Mouse (Mus musculus) heart, postnatal 25 days (tissue): ENCODE measurements around the gene Eif3j1. TPM values are rescaled to one million over a fixed set of nuclear protein-coding genes. Genes with fewer than 3 reads are reported as not detected.
"Not testable (repeated sequence)": the region's sequence is repeated elsewhere in the genome, so short reads cannot be mapped to it uniquely, and the experiment has no call there.

ENCODE experiments used
- DNase-seq: peaks from one replicate; pipeline ENCODE4 v3.0.0; 2022; ENCODE audit warnings: low spot score
- intact Hi-C: fragments of 180-260 bp; cut with DNase I; formaldehyde crosslinking; loops from one replicate; pipeline ENCODE4 v1.15.1; 2025
- total RNA-seq, 2 experiments: library from RNA; stranded (reverse); gene quantifications; 2 replicates each; pipeline ENCODE4 v1.2.3; 2021

Eif3j1 gene
- 10 to 100 TPM; 20.0 to 21.4 TPM for total RNA-seq

DNA sequence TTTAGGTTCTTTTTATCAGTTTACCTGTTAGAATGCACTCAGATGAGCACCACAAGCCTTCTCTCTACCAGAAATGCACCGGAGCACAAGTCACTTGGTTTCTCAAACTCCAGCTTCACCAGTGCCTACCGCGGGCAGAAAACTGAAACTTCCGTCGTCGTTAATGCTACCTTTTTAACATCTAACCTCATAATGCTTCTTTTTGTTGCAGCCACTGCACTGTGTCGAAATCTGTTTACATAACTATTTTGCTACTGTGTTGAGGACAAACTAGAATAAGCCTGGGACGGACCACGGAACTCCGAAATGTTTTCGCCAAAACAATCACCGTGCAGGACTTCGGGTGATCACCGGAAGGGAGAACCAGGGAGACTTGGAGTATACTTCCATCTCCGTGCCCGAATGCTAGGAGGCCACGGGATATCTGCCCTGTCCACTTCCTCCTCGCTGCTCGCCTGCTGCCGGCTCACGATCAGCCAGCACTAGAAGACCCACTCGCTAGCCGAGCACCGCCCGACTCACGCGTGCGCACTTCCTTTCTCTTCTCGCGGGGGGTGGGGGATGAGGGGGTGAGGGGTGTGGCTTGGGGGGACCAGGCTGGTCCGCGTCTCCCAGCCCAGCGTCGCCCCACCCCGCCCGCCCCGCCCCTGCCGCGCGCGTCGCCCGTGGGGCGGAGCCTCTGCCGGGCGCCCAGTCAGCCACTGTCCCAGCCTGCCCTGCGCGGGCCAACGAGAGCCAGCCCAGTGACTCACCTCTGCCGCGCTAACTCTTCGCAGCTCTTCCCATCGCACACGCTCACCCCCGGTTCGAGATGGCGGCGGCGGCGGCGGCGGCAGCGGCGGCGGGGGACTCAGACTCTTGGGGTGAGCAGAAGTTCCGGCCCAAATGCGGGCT, at the start of gene Eif3j1:
Gene Eif3j1, plus strand, starts transcription at position 685 of the 894 bp plus-strand sequence.
- peak; percentile 82 for DNase-seq
- intact Hi-C loops, result loop anchor here (2.0 kb wide), 1 partner anchor 71 kb away; the partner anchor contains the start of genes Ctdspl2 and Mageb3

DNA sequence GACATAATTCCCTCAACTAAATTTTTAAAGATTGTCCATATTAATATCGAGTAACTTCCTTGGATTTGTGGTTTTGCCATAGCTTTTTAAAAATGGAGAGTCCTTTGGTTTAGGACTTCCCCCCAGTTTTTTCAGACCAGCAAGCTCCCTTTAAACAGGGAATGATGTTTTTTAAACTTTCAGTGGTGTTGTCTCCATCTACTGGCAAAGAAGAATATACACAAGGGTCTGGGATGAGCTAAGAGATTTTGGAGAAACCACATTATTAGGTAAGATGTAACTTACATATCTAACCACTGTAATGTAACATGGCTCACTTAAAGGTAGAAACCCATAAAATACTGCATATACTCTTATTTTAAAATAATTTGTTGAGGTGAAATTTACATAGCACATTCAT, 32.6 kb upstream of the Eif3j1 start:
- intact Hi-C loops, result no loop called here
- DNase-seq, result no peak

DNA sequence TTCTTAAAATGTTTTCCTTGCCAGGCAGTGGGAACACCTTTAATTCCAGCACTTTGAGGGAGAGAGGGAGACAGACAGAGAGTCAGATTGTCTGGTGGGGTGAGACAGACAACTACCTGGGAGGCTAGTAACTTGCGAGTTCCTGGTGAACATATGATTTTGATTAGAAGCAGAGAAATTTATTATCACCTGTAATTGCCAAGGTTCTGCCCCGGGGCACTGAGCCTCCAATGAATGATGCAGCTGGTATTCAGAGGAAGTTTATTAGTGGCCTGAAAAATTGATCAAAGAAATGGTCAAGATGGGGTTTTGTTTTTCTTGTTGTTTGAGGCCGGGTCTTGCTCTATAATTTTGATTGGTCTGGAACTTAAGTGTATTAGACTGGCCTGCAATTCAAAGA, 19.5 kb upstream of the Eif3j1 start:
- intact Hi-C loops, result no loop called here
- no peak for DNase-seq

DNA sequence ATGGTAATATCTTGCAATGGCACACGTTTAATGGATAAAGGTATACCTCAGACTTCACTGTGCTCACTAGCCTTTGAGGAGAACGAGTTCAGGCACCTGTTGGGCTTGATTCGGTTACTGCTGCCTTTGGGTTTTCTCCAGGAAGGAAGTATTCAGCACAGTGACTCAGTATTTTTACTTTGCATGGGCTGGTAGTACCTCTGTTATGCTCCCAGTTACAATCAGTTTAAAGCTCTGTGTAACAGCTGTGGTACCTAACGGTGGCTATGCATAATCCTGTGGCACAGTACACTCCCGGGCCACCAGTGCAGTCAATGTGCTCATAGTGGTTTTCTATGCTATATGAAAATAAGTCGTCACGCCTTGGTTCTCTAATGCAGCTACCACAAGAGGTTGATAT, 16.9 kb upstream of the Eif3j1 start:
- intact Hi-C loops, result no loop called here
- no peak for DNase-seq

DNA sequence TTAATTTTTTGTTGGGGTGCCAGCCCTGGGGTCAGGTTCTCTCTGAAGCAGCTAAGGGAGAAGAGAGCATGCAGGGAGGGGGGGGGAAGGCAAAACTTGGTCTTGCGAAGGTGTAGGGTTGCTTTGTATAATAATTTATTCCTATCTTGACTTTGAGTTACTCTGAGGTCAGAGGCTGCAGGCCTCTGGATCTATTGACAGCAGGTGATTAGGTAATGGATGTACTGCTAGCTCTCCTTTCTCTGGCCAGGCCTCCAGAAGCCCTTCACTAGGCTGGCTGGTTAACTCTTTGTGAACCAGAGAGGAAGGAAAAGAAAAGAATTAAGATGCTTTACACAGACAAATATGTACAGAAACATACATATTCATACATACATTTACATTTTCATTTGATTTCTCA, 9.6 kb upstream of the Eif3j1 start:
- no peak for DNase-seq
- intact Hi-C loops, result no loop called here

DNA sequence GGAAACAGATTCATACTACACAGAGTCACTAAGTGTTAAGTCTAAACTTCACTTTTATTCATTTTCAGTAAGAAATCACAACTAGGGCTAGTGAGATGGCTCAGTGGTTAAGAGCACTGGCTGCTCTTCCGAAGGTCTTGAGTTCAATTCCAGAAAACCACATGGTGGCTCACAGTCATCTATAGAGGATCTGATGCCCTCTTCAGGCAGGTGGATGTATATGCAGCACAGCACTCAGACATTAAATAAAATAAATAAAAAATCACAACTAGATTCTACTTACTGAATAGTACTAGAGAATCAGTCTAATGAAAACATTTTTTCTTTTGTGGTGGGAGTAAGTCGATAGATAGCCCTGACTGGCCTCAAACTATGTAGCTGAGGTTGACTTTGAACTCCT, 6.1 kb upstream of the Eif3j1 start:
- no peak for DNase-seq
- intact Hi-C loops, result no loop called here

DNA sequence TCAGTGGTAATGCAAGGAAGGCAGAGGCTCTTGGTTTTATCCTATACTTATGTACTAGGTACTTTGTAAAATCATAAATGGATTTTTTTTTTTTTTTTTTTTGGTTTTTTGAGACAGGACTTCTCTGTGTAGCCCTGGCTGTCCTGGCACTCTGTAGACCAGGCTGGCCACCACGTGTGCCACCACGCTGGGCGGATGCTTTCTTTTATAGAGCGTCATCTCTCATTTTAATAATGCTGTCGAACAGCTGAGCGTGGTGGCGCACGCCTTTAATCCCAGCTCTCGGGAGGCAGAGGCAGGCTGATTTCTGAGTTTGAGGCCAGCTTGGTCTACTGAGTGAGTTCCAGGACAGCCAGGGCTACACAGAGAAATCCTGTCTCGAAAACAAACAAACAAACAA, 1.3 kb upstream of the Eif3j1 start:
- intact Hi-C loops, DNase-seq: not testable (repeated sequence)

DNA sequence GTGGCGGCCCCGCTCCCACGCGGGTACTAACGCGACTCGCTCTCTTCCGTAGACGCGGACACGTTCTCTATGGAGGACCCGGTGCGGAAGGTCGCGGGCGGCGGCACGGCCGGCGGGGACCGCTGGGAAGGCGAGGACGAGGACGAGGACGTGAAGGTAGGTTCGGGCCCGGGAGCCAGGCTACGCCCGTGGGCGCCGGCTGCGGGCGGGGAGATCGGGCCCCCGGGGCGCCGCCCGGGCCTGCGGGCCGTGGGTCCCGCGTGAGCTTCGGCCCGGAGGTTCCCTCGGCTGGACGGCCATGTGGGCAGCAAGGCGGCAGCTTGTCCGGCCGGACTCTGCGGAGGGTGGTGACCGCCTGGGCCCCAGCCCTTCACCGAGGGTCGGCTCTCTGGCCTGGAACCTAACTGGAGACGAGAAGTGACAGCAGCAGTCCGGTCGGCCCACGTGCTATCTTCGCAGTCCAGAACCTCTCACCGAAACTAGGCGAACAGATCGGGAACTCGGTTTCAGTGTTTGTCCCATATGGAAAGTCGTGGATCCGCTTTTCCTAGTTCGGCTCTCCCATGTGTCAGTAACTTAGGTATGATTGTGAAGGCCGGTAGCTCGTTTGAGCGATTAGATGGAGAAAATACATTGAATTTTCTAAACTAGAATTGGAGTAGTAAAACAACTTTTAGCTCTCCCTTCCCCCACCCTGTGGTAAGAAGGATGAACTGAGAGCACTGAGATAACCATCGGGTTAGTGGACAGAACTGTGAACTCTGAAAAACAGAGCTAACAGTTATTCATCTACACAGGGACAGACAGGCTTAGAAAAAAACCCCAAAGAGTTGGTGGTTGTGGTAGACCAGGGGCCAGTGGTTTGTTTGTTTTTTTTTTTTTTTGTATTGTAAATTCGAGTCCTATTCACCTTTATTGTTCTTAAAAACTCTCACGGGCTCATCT, 682 bp downstream of the Eif3j1 start:
- intact Hi-C loops, result loop anchor here (2.0 kb wide), 1 partner anchor 72 kb away; the partner anchor contains the start of genes Ctdspl2 and Mageb3
- no peak for DNase-seq

DNA sequence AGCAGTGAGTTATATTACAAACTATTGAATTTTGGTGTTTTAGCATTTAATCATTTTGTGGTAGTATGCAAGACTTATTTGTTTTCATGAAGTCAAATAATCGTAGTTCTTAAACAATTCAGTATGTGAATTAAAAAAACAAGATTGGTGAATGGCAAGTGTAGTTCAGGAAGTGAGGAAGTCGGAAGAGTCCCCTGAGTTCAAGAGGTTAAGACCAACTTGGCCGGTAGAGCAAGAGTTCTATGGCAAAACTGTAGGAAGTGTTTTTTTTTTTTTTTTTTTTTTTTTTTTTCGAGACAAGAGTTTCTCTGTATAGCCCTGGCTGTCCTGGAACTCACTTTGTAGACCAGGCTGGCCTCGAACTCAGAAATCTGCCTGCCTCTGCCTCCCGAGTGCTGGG, 3.6 kb downstream of the Eif3j1 start:
- intact Hi-C loops, result no loop called here
- DNase-seq, result no peak

DNA sequence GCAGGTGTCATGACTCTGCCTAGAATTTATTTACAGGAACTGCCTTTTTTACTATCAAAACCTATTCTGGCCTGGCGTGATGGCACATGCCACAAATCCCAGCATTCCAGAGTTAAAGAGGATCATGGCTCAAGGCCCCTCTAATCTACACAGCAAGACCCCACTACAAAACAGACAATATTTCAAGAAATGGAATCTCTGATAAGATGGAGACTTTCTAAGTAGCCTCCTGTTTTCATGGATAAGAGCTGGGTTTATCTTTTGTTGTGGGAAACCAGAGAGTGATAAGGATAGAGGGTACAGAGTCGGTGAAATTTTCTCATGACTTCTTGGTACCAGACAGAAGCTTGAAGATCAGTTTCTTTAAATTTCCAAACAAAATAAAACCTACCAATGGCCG, 7.7 kb downstream of the Eif3j1 start:
- intact Hi-C loops, result no loop called here
- no peak for DNase-seq

DNA sequence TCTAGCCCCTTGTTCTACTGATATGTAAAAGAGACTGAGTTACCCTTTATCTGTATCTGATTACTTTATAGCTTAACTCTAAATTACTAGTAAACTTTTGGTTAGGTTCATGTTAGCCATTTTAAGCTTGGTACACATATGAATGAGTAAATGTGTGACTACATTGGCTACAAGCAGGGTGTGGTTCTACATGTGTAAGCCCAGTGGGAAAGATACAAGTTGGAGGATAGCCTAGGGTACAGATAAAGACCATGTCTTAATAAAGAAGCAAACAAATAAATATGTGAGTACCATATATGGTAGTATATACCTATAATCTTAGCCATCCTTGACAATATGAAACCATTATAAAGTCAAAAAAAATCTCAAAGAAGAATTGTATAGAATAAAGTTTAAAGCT, 15.6 kb downstream of the Eif3j1 start:
- intact Hi-C loops, result no loop called here
- no peak for DNase-seq

DNA sequence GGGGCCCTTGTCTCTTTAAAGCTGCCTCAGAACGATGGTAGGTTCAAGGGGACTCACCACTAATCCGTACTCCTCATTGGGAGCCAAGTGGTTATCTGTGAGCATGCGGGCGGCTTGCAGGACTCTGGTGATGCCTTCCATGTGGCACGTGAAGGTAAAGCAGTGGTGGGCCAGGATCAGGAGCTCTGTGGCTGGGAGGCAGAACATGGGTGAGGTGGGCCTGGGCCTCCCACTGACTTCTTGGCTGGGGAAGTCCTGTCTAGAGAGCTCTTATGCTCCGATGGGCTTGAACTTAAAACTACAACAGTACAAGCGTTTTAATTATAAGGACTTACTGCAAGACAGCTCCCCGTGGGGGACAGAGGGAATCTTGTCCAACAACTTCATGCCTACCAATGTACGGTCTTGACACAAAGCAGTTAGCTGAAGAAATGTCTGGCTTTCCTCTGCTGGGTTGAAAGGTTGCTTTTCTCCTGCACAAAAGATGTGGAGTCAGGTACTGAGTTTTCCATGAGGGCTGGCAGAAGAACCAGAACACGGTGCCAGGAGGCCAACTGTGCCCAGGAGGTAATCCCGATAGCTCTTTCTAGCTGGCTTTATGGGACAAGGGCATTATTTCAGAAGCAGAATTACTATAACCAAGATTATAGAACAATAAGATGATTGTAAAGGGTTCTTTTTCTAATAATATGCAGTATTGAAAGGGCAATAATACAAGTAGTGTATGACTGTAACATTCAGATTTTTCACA, 31.2 kb downstream of the Eif3j1 start:
- intact Hi-C loops, result no loop called here

DNA sequence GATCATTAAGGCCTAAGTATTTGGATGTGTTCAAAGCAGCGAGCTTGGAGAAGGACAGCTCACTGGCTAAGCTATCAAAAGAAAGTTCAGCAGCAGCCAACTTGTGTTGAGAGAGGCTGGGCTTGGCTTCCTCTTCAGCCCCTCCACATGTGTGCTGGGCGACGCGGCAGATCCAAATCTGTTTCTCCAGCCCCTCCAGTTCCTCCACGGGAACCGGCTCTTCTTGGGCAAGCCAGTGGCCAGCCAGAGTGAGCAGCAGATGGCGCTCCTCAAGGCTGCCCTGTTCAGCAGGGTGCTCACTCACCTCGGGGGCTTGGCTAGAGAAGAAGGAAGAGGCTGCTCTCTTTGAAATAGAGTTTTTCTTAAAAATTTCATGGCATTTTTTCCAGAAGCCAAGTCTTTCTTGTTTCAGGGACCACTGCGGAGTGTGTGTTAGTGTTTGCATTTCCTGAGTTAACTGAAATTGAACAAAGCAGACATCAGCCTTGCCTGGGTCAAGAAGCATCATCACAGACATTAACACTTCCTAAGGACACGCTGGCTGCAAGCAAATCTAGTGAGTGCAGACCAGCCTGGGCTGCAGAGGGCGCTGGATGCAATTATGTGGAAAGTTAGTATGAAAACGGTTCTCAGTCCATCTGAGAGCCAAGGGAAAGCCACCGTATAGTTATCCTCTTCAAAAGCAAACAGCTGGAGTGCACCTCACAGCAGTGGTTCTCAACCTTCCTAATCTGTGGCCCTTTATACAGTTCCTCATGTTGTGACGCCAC, 37.0 kb downstream of the Eif3j1 start:
- DNase-seq, result no peak
- intact Hi-C loops, result no loop called here

More for the DNA sequence above, 31.2 kb downstream of the Eif3j1 start:
- DNase-seq, result no peak

DNA sequence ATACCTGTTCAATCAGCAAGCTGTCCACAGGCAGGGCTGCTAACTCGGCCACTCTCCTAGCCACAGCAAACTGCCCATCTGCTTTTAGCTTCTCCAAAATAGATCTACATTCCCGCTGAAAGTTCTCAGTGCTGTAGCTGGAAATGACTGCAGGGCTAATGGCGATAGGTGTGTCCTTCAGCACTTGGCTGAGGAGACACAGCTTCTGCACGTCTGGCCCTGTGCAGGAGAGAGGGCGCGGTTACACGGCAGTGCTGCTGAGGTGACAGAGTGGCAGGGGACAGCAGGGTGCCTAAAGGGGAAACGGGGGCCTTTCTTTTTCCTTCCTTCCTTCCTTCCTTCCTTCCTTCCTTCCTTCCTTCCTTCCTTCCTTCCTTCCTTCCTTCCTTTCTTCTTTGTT, 37.9 kb downstream of the Eif3j1 start:
- no peak for DNase-seq
- intact Hi-C loops, result no loop called here

DNA sequence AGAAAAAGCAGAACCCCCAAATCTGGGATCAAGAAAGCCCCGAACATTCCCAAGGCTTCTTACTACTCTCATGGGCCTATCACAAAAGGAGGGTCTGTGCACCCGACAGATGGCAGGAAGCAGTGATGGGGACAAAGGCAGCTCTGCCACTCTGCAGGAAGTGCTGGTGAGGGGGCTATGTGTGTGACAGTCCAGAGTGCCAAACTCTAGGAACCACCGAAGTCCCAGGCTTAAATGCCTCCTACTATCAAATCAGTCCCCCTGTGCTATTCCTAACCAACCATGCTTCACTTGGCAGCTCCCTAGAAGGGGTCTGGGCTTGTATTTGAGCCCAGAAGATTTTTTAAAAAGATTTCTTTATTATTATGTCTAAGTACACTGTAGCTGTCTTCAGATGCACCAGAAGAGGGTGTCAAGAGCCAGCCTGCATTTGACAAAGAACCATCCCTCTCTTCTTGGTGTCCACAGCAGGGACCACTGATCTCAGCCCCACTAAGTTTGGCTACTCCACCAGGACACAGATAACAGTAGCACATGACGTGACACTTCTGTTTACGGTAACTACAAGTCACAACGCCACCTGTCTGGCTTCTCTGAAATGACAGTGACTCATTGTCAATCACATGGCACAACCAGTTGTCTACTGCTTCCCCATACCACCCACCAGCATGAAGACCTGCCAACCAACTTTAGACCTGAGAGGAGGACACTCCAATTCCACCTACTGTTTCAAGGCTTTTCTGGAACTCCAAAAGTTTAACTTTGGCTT, 41.0 kb downstream of the Eif3j1 start:
- no peak for DNase-seq
- intact Hi-C loops, result no loop called here

DNA sequence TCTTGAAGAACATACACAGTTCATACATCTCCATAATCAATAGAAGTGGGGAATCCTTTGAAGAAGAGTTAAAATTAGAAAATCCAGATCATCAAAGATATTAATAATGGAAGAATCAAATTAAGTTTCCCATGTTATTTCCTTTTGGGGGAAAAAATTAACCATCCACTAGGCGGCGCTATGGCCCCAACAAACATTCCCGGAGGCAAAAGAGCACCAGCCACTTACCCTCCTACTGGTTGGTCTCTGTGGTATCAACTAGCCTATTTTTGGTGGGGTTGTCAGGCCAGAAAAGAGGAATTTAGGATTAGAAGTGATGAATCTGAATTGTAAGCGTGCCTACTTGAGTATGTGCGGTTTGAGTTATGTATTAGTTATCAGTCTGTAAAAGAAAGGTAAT, 41.6 kb downstream of the Eif3j1 start:
- no peak for DNase-seq

DNA sequence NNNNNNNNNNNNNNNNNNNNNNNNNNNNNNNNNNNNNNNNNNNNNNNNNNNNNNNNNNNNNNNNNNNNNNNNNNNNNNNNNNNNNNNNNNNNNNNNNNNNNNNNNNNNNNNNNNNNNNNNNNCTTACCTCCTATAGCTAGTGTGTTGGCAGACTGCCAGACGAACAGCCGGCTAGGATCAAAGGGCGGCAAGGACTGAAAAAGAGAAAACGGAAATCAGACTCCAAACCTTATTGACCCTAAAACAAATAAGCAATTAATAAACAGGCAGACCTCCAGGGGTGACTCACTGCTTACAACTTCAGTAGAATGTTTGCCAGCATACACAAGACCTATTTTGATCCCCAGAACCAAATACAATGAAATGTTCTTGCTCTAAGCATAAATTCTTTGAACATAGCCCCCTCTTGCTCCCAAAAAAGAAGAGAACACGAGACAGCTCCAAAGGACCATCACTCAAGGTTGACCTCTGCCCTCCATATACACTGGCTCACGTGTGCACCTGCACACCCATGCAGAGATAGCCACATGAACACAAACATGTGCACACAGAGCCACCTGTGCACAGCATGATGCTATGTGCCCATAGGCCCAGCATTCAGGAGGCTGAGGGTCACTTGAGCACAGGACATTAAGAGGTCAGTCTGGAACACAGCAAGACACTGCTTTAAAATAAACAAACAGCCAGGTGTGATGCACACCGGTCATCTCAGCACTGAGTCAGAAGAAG, 53.5 kb downstream of the Eif3j1 start:
- intact Hi-C loops, result no loop called here
- no peak for DNase-seq

More for the DNA sequence above, 41.6 kb downstream of the Eif3j1 start:
- intact Hi-C loops, result loop anchor here (1.0 to 5.0 kb wide), 2 partner anchors 90 to 177 kb away; partner anchors contain the start of gene Trim69

DNA sequence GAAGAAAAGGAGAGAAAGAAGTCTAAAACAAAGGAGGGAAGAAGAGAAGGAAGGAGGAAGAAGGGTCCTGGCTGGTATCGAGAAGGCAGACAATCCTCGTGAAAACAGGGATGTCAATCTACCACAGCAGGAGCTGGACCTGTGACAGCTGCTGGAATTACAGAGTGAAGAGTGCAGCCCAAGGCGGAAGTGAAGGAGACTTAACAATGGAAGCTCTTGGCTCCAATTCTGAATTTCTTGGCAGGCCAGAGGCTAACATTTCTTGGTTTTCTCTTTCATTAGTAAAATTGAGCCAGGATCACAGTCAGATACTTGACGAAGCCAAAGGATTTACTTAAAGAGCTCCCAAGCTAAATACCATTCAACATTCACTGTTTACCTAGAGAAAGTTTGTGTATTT, 58.1 kb downstream of the Eif3j1 start:
- no peak for DNase-seq
- intact Hi-C loops, result no loop called here
